Mouse (Mus musculus) myocyte (in vitro differentiated cells): ENCODE data around the gene Nkiras2.

Experiments
- CEBPB ChIP-seq: IDR thresholded peaks from 2 replicates; pipeline ENCODE4 v1.6.1; 2011; ENCODE audit warnings: mild to moderate bottlenecking, moderate library complexity; ENCODE audit not compliant: poor library complexity, insufficient read depth, severe bottlenecking
- E2F4 ChIP-seq: IDR thresholded peaks from one replicate; pipeline ENCODE4 v1.6.1; 2011; ENCODE audit warnings: mild to moderate bottlenecking, control low read depth, moderate library complexity; ENCODE audit not compliant: insufficient read depth
- MAX ChIP-seq: IDR thresholded peaks from one replicate; pipeline ENCODE4 v1.6.1; 2011; ENCODE audit warnings: low read depth, mild to moderate bottlenecking, control low read depth
- MYOD1 ChIP-seq, 3 experiments: IDR thresholded peaks; one replicate each; pipeline ENCODE4 v1.6.1; 2011; ENCODE audit warnings: control low read depth in 2 of 3, low read depth in 2 of 3, mild to moderate bottlenecking in 2 of 3, moderate library complexity in 1 of 3; ENCODE audit not compliant: insufficient read length in 2 of 3, control insufficient read depth in 1 of 3
- POLR2A ChIP-seq: IDR thresholded peaks from one replicate; pipeline ENCODE4 v1.6.1; 2011; ENCODE audit warnings: low read depth, mild to moderate bottlenecking, control low read depth, moderate library complexity; ENCODE audit not compliant: insufficient read length
- POLR2AphosphoS2 ChIP-seq: IDR thresholded peaks from one replicate; pipeline ENCODE4 v1.6.1; 2011; ENCODE audit warnings: low read depth, control low read depth; ENCODE audit not compliant: insufficient read length
- TCF12 ChIP-seq: IDR thresholded peaks from one replicate; pipeline ENCODE4 v1.6.1; 2011; ENCODE audit warnings: mild to moderate bottlenecking, control low read depth; ENCODE audit not compliant: poor library complexity, insufficient read depth, severe bottlenecking
- TCF3 ChIP-seq: IDR thresholded peaks from one replicate; pipeline ENCODE4 v1.6.1; 2011; ENCODE audit warnings: low read depth, control low read depth; ENCODE audit not compliant: insufficient read length
- USF1 ChIP-seq: IDR thresholded peaks from one replicate; pipeline ENCODE4 v1.6.1; 2011; ENCODE audit warnings: low read depth, mild to moderate bottlenecking, control low read depth, moderate library complexity

- TF ChIP-seq E2F4 (no peak), POLR2A (no peak), TCF3 (no peak), USF1 (no peak), MYOD1 (IDR thresholded peaks at IDR 0.05; ENCODE audit: control insufficient read depth in 1 of 3, insufficient read length in 2 of 3, low read depth in 2 of 3) (no peak), POLR2AphosphoS2 (no peak), TCF12 (no peak), CEBPB (no peak), MAX (no peak)
Measured at GRCm38 (mm10) chr11:100611627-100612026, 7.4 kb upstream of the Nkiras2 start.
